Mouse (Mus musculus): ENCODE measurements around the gene Pip5k1c. TPM values are rescaled to one million over a fixed set of nuclear protein-coding genes. Genes with fewer than 3 reads are reported as not detected.

Pip5k1c gene
- polyA plus RNA-seq, 1 experiment, result 103 TPM

GRCm38 (mm10) chr10:81289278-81289677 is 3.5 kb upstream of the Pip5k1c start:
- H3K4me3 ChIP-seq (replicated peaks; ENCODE audit: extremely low read depth, low read depth, low read length), result no peak overlapping the region
- 6% methylated on average over 7 of the region's 7 CpGs for WGBS
- TF ChIP-seq CTCF (IDR thresholded peaks at IDR 0.05; ENCODE audit: insufficient read depth, low read length) (peak; percentile 90), POLR2A (IDR thresholded peaks at IDR 0.05; ENCODE audit: borderline replicate concordance, extremely low read depth, low read depth, low read length) (no peak)
- peaks cover 12% of the 10 kb centered on the region for H3K4me1 ChIP-seq (ENCODE audit: control insufficient read depth, insufficient read depth, low read length)
- peak; percentile 64 for DNase-seq

GRCm38 (mm10) chr10:81289811-81290210 is 3.0 kb upstream of the Pip5k1c start:
- peak; percentile 42 for DNase-seq
- H3K4me3 ChIP-seq (replicated peaks; ENCODE audit: extremely low read depth, low read depth, low read length), result no peak overlapping the region

GRCm38 (mm10) chr10:81290698-81291460 is 1.9 kb upstream of the Pip5k1c start:
- TF ChIP-seq POLR2A (IDR thresholded peaks at IDR 0.05; ENCODE audit: borderline replicate concordance, extremely low read depth, low read depth, low read length) (peak; percentile 55; the same call in 1 of the 2 replicates), CTCF (IDR thresholded peaks at IDR 0.05; ENCODE audit: insufficient read depth, low read length) (no peak)
- H3K4me1 ChIP-seq (ENCODE audit: control insufficient read depth, insufficient read depth, low read length), result peaks cover 16% of the 10 kb centered on the region
- DNase-seq, result peak; percentile 62
- peak overlapping the region; percentile 55 for H3K4me3 ChIP-seq (replicated peaks; ENCODE audit: extremely low read depth, low read depth, low read length)
- 26% methylated on average over 24 of the region's 24 CpGs for WGBS

More at GRCm38 (mm10) chr10:81289811-81290210, 3.0 kb upstream of the Pip5k1c start:
- 35% methylated on average over 14 of the region's 14 CpGs for WGBS
- H3K4me1 ChIP-seq (ENCODE audit: control insufficient read depth, insufficient read depth, low read length), result peaks cover 15% of the 10 kb centered on the region
- TF ChIP-seq CTCF (IDR thresholded peaks at IDR 0.05; ENCODE audit: insufficient read depth, low read length), result no peak
- TF ChIP-seq POLR2A (IDR thresholded peaks at IDR 0.05; ENCODE audit: borderline replicate concordance, extremely low read depth, low read depth, low read length), result no peak

GRCm38 (mm10) chr10:81291511-81292104 is 1.2 kb upstream of the Pip5k1c start, which contains the start of gene Tjp3:
Tjp3 (minus strand) TSS chr10:81291581.
- DNase-seq, result no peak
- WGBS, result 59% methylated on average over 9 of the region's 9 CpGs
- TF ChIP-seq POLR2A (IDR thresholded peaks at IDR 0.05; ENCODE audit: borderline replicate concordance, extremely low read depth, low read depth, low read length) (no peak), CTCF (IDR thresholded peaks at IDR 0.05; ENCODE audit: insufficient read depth, low read length) (no peak)
- Histone ChIP-seq H3K4me3 (replicated peaks; ENCODE audit: extremely low read depth, low read depth, low read length) (peak within 1 kb of the TSS; percentile 55), H3K4me1 (ENCODE audit: control insufficient read depth, insufficient read depth, low read length) (peaks cover 14% of the 10 kb centered on the region)

- no peak for DNase-seq
- peaks cover 26% of the 10 kb centered on the region for H3K4me1 ChIP-seq (ENCODE audit: control insufficient read depth, insufficient read depth, low read length)
- 2% methylated on average over 25 of the region's 25 CpGs for WGBS
- H3K4me3 ChIP-seq (replicated peaks; ENCODE audit: extremely low read depth, low read depth, low read length), result peak overlapping the region; percentile 84
- no peak for TF ChIP-seq POLR2A (IDR thresholded peaks at IDR 0.05; ENCODE audit: borderline replicate concordance, extremely low read depth, low read depth, low read length)
- no peak for TF ChIP-seq CTCF (IDR thresholded peaks at IDR 0.05; ENCODE audit: insufficient read depth, low read length)
These were observed 719 bp downstream of the Pip5k1c start for GRCm38 (mm10) chr10:81293334-81294030.

GRCm38 (mm10) chr10:81294442-81294841 is 1.7 kb downstream of the Pip5k1c start:
- no peak for TF ChIP-seq POLR2A (IDR thresholded peaks at IDR 0.05; ENCODE audit: borderline replicate concordance, extremely low read depth, low read depth, low read length)
- no peak for TF ChIP-seq CTCF (IDR thresholded peaks at IDR 0.05; ENCODE audit: insufficient read depth, low read length)
- H3K4me1 ChIP-seq (ENCODE audit: control insufficient read depth, insufficient read depth, low read length), result peaks cover 29% of the 10 kb centered on the region
- 32% methylated on average over 8 of the region's 8 CpGs for WGBS

GRCm38 (mm10) chr10:81295185-81295584 is 2.4 kb downstream of the Pip5k1c start:
- Histone ChIP-seq H3K4me3 (replicated peaks; ENCODE audit: extremely low read depth, low read depth, low read length) (no peak overlapping the region), H3K4me1 (ENCODE audit: control insufficient read depth, insufficient read depth, low read length) (peaks cover 34% of the 10 kb centered on the region)
- 87% methylated on average over 6 of the region's 6 CpGs for WGBS
- TF ChIP-seq POLR2A (IDR thresholded peaks at IDR 0.05; ENCODE audit: borderline replicate concordance, extremely low read depth, low read depth, low read length), result no peak
- no peak for TF ChIP-seq CTCF (IDR thresholded peaks at IDR 0.05; ENCODE audit: insufficient read depth, low read length)
- no peak for DNase-seq

More at GRCm38 (mm10) chr10:81294442-81294841, 1.7 kb downstream of the Pip5k1c start:
- DNase-seq, result no peak
- H3K4me3 ChIP-seq (replicated peaks; ENCODE audit: extremely low read depth, low read depth, low read length), result peak overlapping the region; percentile 14

- no peak for TF ChIP-seq CTCF (IDR thresholded peaks at IDR 0.05; ENCODE audit: insufficient read depth, low read length)
- DNase-seq, result no peak
- no peak overlapping the region for H3K4me3 ChIP-seq (replicated peaks; ENCODE audit: extremely low read depth, low read depth, low read length)
- WGBS, result 61% methylated on average over 6 of the region's 6 CpGs
- H3K4me1 ChIP-seq (ENCODE audit: control insufficient read depth, insufficient read depth, low read length), result peaks cover 41% of the 10 kb centered on the region
These were observed 4.5 kb downstream of the Pip5k1c start for GRCm38 (mm10) chr10:81297246-81297645.

GRCm38 (mm10) chr10:81297845-81298244 is 5.1 kb downstream of the Pip5k1c start:
- Histone ChIP-seq H3K4me1 (ENCODE audit: control insufficient read depth, insufficient read depth, low read length) (peaks cover 46% of the 10 kb centered on the region), H3K4me3 (replicated peaks; ENCODE audit: extremely low read depth, low read depth, low read length) (peak overlapping the region; percentile 17)
- no peak for DNase-seq
- TF ChIP-seq CTCF (IDR thresholded peaks at IDR 0.05; ENCODE audit: insufficient read depth, low read length) (no peak), POLR2A (IDR thresholded peaks at IDR 0.05; ENCODE audit: borderline replicate concordance, extremely low read depth, low read depth, low read length) (peak; percentile 64; the same call in 1 of the 2 replicates)
- WGBS, result 22% methylated on average over 8 of the region's 10 CpGs

All from lung, adult 2 months (tissue).